Mouse (Mus musculus) hindbrain, embryonic 13.5 days (tissue): ENCODE data around the gene Dync1i1. TPM values are rescaled to one million over a fixed set of nuclear protein-coding genes. Genes with fewer than 3 reads are reported as not detected.
A peak's percentile ranks its signal among the peaks of the same experiment; 100 is the strongest.

ENCODE experiments used
- ATAC-seq: fragments of 200-750 bp; cut with Nextera tagmentation; 2 replicates; pipeline ENCODE4 v1.8.0; 2017; ENCODE audit warnings: moderate TSS enrichment; ENCODE audit not compliant: low FRiP score
- H3K27ac ChIP-seq: fragments of 300-500 bp; sonication (generic); 2 replicates; pipeline ENCODE4 v1.5.1; 2015; ENCODE audit warnings: inconsistent platforms, mild to moderate bottlenecking, moderate library complexity
- H3K27me3 ChIP-seq: fragments of 300-500 bp; sonication (generic); 2 replicates; pipeline ENCODE4 v1.6.1; 2015; ENCODE audit warnings: mild to moderate bottlenecking, inconsistent platforms
- H3K36me3 ChIP-seq: fragments of 300-500 bp; sonication (generic); 2 replicates; pipeline ENCODE4 v1.6.1; 2015; ENCODE audit warnings: mild to moderate bottlenecking, inconsistent platforms
- H3K4me1 ChIP-seq: fragments of 300-500 bp; sonication (generic); replicated peaks from 2 replicates; pipeline ENCODE4 v1.6.1; 2015; ENCODE audit warnings: inconsistent platforms
- H3K4me2 ChIP-seq: fragments of 300-500 bp; sonication (generic); 2 replicates; pipeline ENCODE4 v1.6.1; 2015; ENCODE audit warnings: inconsistent platforms, mild to moderate bottlenecking, moderate library complexity
- H3K4me3 ChIP-seq: fragments of 300-500 bp; sonication (generic); 2 replicates; pipeline ENCODE4 v1.5.1; 2015; ENCODE audit warnings: mild to moderate bottlenecking, inconsistent platforms
- H3K9ac ChIP-seq: fragments of 300-500 bp; sonication (generic); 2 replicates; pipeline ENCODE4 v1.6.1; 2015; ENCODE audit warnings: mild to moderate bottlenecking, inconsistent platforms
- H3K9me3 ChIP-seq: fragments of 300-500 bp; sonication (generic); 2 replicates; pipeline ENCODE4 v1.6.1; 2016; ENCODE audit warnings: inconsistent platforms
- WGBS: fragments of 180-500 bp; shearing (Covaris S2); methylation state at CpG from one replicate; pipeline ENCODE4 v1.1.7; 2015; 5-methylcytosine and 5-hydroxymethylcytosine counted together
- polyA plus RNA-seq: library from polyadenylated mRNA; unstranded; fragments of >200 nt; fragmentation: Nextera tagmentation; extraction: Ambion mirVana; gene quantifications from 2 replicates; pipeline ENCODE4 v1.2.1, GENCODE M21; 2015

The Dync1i1 gene
- polyA plus RNA-seq, 1 experiment from 2014 or later: 9.0 TPM

- no peak overlapping the region for H3K9ac ChIP-seq
- no peak overlapping the region for H3K27ac ChIP-seq
- WGBS: 96% methylated on average over 4 of the region's 4 CpGs
- H3K27me3 ChIP-seq: no peaks in the 10 kb centered on the region
- ATAC-seq: no peak
- H3K9me3 ChIP-seq: no peaks in the 10 kb centered on the region
- H3K36me3 ChIP-seq: no peaks in the 10 kb centered on the region
- no peaks in the 10 kb centered on the region for H3K4me1 ChIP-seq
- H3K4me3 ChIP-seq: no peak overlapping the region
- H3K4me2 ChIP-seq: no peak overlapping the region
These were observed 141.8 kb downstream of the Dync1i1 start for GRCm38 (mm10) chr6:5867221-5867620.

DNA sequence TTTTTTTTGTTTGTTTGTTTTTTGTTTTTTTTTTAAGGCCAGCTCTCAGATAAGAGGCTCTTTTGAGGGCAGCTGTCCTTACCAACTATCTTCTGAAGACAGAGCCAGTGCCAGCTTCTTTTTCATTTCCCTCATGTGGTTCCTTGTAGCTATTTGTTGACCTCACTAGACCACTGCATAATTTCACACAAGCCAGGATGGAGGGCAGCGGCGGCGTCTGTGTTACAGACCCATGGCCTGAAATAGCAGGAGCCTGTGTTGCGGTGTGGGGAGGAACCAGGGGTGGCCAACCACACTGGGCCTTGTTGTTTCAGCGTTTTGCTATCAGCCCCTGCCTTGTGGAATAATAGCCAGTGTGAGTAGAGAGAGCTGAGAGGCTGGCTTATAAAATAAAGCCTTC, 145.6 kb downstream of the Dync1i1 start:
- Histone ChIP-seq H3K9me3 (no peaks in the 10 kb centered on the region), H3K4me2 (no peak overlapping the region), H3K4me3 (no peak overlapping the region), H3K36me3 (no peaks in the 10 kb centered on the region), H3K27ac (no peak overlapping the region), H3K9ac (no peak overlapping the region), H3K4me1 (no peaks in the 10 kb centered on the region), H3K27me3 (no peaks in the 10 kb centered on the region)
- no peak for ATAC-seq
- 71% methylated on average over 5 of the region's 5 CpGs for WGBS

- Histone ChIP-seq H3K27ac (no peak overlapping the region), H3K36me3 (no peaks in the 10 kb centered on the region), H3K4me2 (no peak overlapping the region), H3K9ac (no peak overlapping the region), H3K4me1 (no peaks in the 10 kb centered on the region), H3K4me3 (no peak overlapping the region), H3K27me3 (no peaks in the 10 kb centered on the region), H3K9me3 (no peaks in the 10 kb centered on the region)
- no peak for ATAC-seq
- WGBS: 82% methylated on average over 15 of the region's 15 CpGs
These were observed 146.3 kb downstream of the Dync1i1 start for GRCm38 (mm10) chr6:5871581-5872298.

DNA sequence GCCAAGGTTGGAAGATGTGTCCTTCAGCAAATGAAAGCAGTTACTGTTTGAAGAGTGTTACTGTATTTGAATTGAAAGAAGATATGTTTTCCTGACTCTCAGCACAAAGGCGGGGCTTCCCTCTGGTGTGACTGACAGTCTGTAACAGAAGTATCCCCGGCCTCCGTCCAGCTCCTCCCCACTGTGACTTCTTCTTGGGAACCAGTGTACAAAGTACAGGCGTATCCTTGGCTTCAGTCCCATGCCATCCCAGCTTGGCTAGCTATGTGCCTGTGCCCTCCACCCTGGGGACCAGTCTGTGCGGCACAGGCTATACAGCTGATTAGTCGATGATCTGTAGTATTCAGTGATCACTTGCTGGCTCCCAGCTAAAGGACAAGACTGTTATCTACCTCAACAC, 163.9 kb downstream of the Dync1i1 start:
- H3K9me3 ChIP-seq: no peaks in the 10 kb centered on the region
- ATAC-seq: no peak

DNA sequence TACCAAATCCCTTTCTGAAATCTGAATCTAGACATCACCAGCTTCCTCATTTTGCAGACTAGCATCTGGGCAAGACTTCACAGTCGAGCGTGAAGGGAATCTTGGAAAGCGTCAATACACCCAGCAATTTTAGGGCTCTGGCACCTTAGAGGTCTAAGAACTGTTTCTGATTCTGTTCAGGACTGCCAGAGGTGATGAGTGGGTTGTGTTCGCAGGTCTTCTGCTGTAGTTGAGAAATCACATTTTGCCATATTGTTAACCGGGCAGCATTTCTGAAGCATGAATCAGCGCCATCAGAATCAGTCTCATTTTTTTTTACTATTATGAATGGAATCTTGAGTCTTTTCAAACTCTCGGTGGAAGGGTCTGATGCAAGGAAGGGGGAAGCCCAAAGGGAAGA, 185.9 kb downstream of the Dync1i1 start:
- Histone ChIP-seq H3K27me3 (no peaks in the 10 kb centered on the region), H3K36me3 (no peaks in the 10 kb centered on the region), H3K4me1 (no peaks in the 10 kb centered on the region), H3K4me2 (no peak overlapping the region), H3K9me3 (no peaks in the 10 kb centered on the region), H3K9ac (no peak overlapping the region), H3K27ac (no peak overlapping the region), H3K4me3 (no peak overlapping the region)
- 84% methylated on average over 7 of the region's 7 CpGs for WGBS
- no peak for ATAC-seq

More for the DNA sequence above, 163.9 kb downstream of the Dync1i1 start:
- Histone ChIP-seq H3K9ac (no peak overlapping the region), H3K36me3 (no peaks in the 10 kb centered on the region), H3K27me3 (no peaks in the 10 kb centered on the region), H3K4me2 (no peak overlapping the region), H3K4me1 (no peaks in the 10 kb centered on the region), H3K4me3 (no peak overlapping the region), H3K27ac (no peak overlapping the region)
- 73% methylated on average over 6 of the region's 6 CpGs for WGBS

DNA sequence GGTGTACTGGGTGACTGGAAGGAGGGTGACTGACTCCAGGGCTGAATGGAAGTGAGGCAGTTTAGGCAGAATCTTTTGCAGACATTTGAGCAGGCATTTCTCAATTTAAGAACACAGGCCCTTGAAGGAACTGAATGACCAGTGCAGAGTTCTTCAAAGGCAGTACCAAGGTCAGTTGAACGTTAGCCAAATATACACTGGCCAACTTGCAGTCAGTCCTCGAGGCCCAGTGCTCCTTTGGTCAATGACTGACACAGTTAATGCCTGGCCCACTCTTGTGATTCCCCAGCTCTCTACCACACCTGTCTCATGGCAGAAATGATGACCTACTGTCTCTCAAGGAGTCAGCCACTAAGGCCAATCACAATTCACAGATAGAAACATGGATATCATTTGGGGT, 189.6 kb downstream of the Dync1i1 start:
- H3K27ac ChIP-seq: no peak overlapping the region
- 84% methylated on average over 2 of the region's 2 CpGs for WGBS

GRCm38 (mm10) chr6:5920670-5921069, 195.2 kb downstream of the Dync1i1 start:
- no peak overlapping the region for H3K4me3 ChIP-seq

More for the DNA sequence above, 189.6 kb downstream of the Dync1i1 start:
- Histone ChIP-seq H3K36me3 (no peaks in the 10 kb centered on the region), H3K4me2 (no peak overlapping the region), H3K27me3 (no peaks in the 10 kb centered on the region), H3K4me1 (no peaks in the 10 kb centered on the region), H3K4me3 (no peak overlapping the region), H3K9me3 (no peaks in the 10 kb centered on the region), H3K9ac (no peak overlapping the region)
- no peak for ATAC-seq

GRCm38 (mm10) chr6:5922676-5923075, 197.2 kb downstream of the Dync1i1 start:
- no peaks in the 10 kb centered on the region for H3K9me3 ChIP-seq
- ATAC-seq: no peak
- H3K4me2 ChIP-seq: no peak overlapping the region
- no peak overlapping the region for H3K4me3 ChIP-seq
- H3K4me1 ChIP-seq: no peaks in the 10 kb centered on the region
- H3K9ac ChIP-seq: no peak overlapping the region
- WGBS: 43% methylated on average over 1 of the region's 1 CpGs
- no peaks in the 10 kb centered on the region for H3K27me3 ChIP-seq
- no peaks in the 10 kb centered on the region for H3K36me3 ChIP-seq
- no peak overlapping the region for H3K27ac ChIP-seq

More at GRCm38 (mm10) chr6:5920670-5921069, 195.2 kb downstream of the Dync1i1 start:
- Histone ChIP-seq H3K27ac (no peak overlapping the region), H3K4me1 (no peaks in the 10 kb centered on the region), H3K27me3 (no peaks in the 10 kb centered on the region), H3K9me3 (no peaks in the 10 kb centered on the region), H3K9ac (no peak overlapping the region), H3K36me3 (no peaks in the 10 kb centered on the region), H3K4me2 (no peak overlapping the region)
- ATAC-seq: no peak
- WGBS: 87% methylated on average over 4 of the region's 4 CpGs

DNA sequence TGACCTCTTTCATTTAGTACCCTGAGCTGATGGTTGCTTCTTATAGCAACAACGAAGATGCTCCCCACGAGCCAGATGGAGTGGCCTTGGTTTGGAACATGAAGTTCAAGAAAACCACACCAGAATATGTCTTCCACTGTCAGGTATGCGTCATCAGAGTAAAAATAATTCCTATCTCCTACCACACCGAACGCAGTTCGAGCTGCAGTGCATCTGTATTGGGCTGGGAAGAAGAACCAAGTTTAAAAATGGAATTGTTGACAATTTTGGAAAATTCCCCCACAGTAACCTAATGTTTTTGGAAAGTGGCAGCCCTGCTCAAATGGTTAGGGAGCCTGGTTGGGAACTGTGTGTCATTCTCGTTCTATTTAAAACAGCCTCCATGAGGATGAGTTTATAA, 197.7 kb downstream of the Dync1i1 start:
- Histone ChIP-seq H3K36me3 (no peaks in the 10 kb centered on the region), H3K27ac (no peak overlapping the region), H3K9me3 (no peaks in the 10 kb centered on the region), H3K4me2 (no peak overlapping the region), H3K9ac (no peak overlapping the region), H3K4me3 (no peak overlapping the region), H3K27me3 (no peaks in the 10 kb centered on the region), H3K4me1 (no peaks in the 10 kb centered on the region)
- 87% methylated on average over 7 of the region's 7 CpGs for WGBS
- no peak for ATAC-seq

- no peak overlapping the region for H3K27ac ChIP-seq
- ATAC-seq: no peak
- H3K27me3 ChIP-seq: no peaks in the 10 kb centered on the region
- no peak overlapping the region for H3K9ac ChIP-seq
- H3K36me3 ChIP-seq: no peaks in the 10 kb centered on the region
- 81% methylated on average over 8 of the region's 8 CpGs for WGBS
- H3K9me3 ChIP-seq: no peaks in the 10 kb centered on the region
- H3K4me1 ChIP-seq: no peaks in the 10 kb centered on the region
- no peak overlapping the region for H3K4me3 ChIP-seq
- H3K4me2 ChIP-seq: no peak overlapping the region
These were observed 204.7 kb downstream of the Dync1i1 start for GRCm38 (mm10) chr6:5930140-5930539.

- no peak for ATAC-seq
- Histone ChIP-seq H3K4me3 (no peak overlapping the region), H3K9ac (no peak overlapping the region), H3K4me1 (no peaks in the 10 kb centered on the region), H3K27me3 (no peaks in the 10 kb centered on the region), H3K9me3 (no peaks in the 10 kb centered on the region), H3K27ac (no peak overlapping the region), H3K4me2 (no peak overlapping the region), H3K36me3 (no peaks in the 10 kb centered on the region)
- 83% methylated on average over 8 of the region's 8 CpGs for WGBS
These were observed 210.3 kb downstream of the Dync1i1 start for GRCm38 (mm10) chr6:5935587-5936353.

GRCm38 (mm10) chr6:5949812-5950392, 224.5 kb downstream of the Dync1i1 start:
- no peak overlapping the region for H3K4me3 ChIP-seq
- 0 out of 2 replicates have a peak, but pooled peaks cover 2% of the 10 kb centered on the region for H3K27me3 ChIP-seq
- no peak overlapping the region for H3K27ac ChIP-seq
- 63% methylated on average over 9 of the region's 9 CpGs for WGBS
- ATAC-seq: 0 out of 2 replicates have a peak, but pooled peaks have one; percentile 59
- H3K9ac ChIP-seq: no peak overlapping the region
- no peaks in the 10 kb centered on the region for H3K9me3 ChIP-seq
- no peak overlapping the region for H3K4me2 ChIP-seq
- no peaks in the 10 kb centered on the region for H3K36me3 ChIP-seq
- no peaks in the 10 kb centered on the region for H3K4me1 ChIP-seq
